Mouse (Mus musculus) ES-E14 (cell line): ENCODE measurements around the gene Rai14.

Experiments used
- CHD2 ChIP-seq: IDR thresholded peaks from 2 replicates; pipeline ENCODE4 v1.6.1; 2014; ENCODE audit warnings: mild to moderate bottlenecking, low read depth, low read length, inconsistent platforms
- HCFC1 ChIP-seq: IDR thresholded peaks from 2 replicates; pipeline ENCODE4 v1.6.1; 2012; ENCODE audit warnings: low read length, inconsistent platforms, borderline replicate concordance; ENCODE audit not compliant: insufficient read depth
- MAFK ChIP-seq: IDR thresholded peaks from 2 replicates; pipeline ENCODE4 v1.6.1; 2014; ENCODE audit warnings: mild to moderate bottlenecking, low read depth, low read length, inconsistent platforms; ENCODE audit not compliant: insufficient read depth
- ZC3H11A ChIP-seq: IDR thresholded peaks from 2 replicates; pipeline ENCODE4 v1.6.1; 2012; ENCODE audit warnings: low read depth, mild to moderate bottlenecking, inconsistent platforms, low read length, borderline replicate concordance
- ZNF384 ChIP-seq: IDR thresholded peaks from 2 replicates; pipeline ENCODE4 v1.6.1; 2012; ENCODE audit warnings: low read depth, low read length, inconsistent platforms

GRCm38 (mm10) chr15:10652931-10653475, 61.4 kb downstream of the Rai14 start:
- TF ChIP-seq ZNF384 (no peak), CHD2 (no peak), HCFC1 (no peak), ZC3H11A (no peak), MAFK (no peak)
